Comparison of ENCODE assay signal across 22 mouse cellular contexts in the genomic region with DNA sequence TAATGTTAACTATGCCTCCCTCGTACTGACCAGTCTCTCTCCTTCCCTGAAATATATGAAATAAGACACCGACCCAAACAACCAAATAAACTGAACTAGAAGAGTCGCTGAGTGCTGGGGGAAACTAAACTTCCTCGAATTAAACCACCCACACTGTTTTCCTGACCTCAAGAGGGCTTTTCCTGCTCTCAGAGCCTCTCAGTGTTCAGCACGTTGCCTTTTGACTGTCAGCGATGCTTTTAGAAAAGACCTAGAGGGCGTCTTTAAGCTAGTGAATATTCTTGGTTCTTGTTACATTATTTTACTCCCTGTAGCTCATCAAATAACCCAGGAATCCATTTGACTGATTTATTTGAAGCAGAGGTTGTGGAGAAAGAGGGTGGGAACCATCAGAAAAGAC.
DNase-seq lines count a peak whose midpoint lies in the region; ATAC-seq and TF ChIP-seq lines count a peak whose summit lies in the region.
"Had no signal": no experiment of that assay in that cellular context is flagged by ENCODE, and none has a peak within 500 bp of the region (broad histone marks: within the 10 kb centered on the region; RNA-seq: fewer than 3 reads in every experiment).

No protein-coding gene starts in this region.

- H3K27me3 ChIP-seq in heart, embryonic 14.5 days (ENCODE audit: control insufficient read depth, insufficient read depth, low read length): no peaks in the 10 kb centered on the region
- no peaks in the 10 kb centered on the region for H3K27me3 ChIP-seq in lung, postnatal 0 days (replicated peaks; ENCODE audit: insufficient read depth, low read length)
- no peaks in the 10 kb centered on the region for H3K27me3 ChIP-seq in forebrain, embryonic 14.5 days (replicated peaks; ENCODE audit: control insufficient read depth, insufficient read depth, low read length)
- H3K27me3 ChIP-seq: neural tube, embryonic 12.5 days had no signal

- H3K36me3 ChIP-seq in heart, embryonic 14.5 days (ENCODE audit: control insufficient read depth, insufficient read depth, low read length): no peaks in the 10 kb centered on the region
- H3K36me3 ChIP-seq in lung, postnatal 0 days (ENCODE audit: insufficient read depth, low read length): no peaks in the 10 kb centered on the region
- no peaks in the 10 kb centered on the region for H3K36me3 ChIP-seq in forebrain, embryonic 14.5 days (ENCODE audit: control insufficient read depth, insufficient read depth, low read length)
- H3K36me3 ChIP-seq: limb, embryonic 10.5 days; neural tube, embryonic 12.5 days had no signal

- peaks cover 2 to 7% of the 10 kb centered on the region in 2 experiments for H3K4me1 ChIP-seq in heart, embryonic 14.5 days (ENCODE audit: control insufficient read depth in 2 of 2, insufficient read depth in 2 of 2, low read length in 2 of 2)
- H3K4me1 ChIP-seq in lung, postnatal 0 days (ENCODE audit: insufficient read depth, low read depth, low read length): no peaks in the 10 kb centered on the region
- H3K4me1 ChIP-seq in forebrain, embryonic 14.5 days (ENCODE audit: control insufficient read depth, insufficient read depth, low read length): no peaks in the 10 kb centered on the region
- H3K4me1 ChIP-seq: limb, embryonic 10.5 days; neural tube, embryonic 12.5 days had no signal

- 0 out of 2 replicates have a peak overlapping the region, but pooled peaks have one; percentile 17 for H3K4me2 ChIP-seq in heart, embryonic 14.5 days (ENCODE audit: low read length)
- H3K4me2 ChIP-seq in lung, postnatal 0 days (replicated peaks; ENCODE audit: low read depth, low read length): peak overlapping the region; percentile 22
- H3K4me2 ChIP-seq in forebrain, embryonic 14.5 days (ENCODE audit: low read length): no peak overlapping the region
- H3K4me2 ChIP-seq: liver, embryonic 11.5 days; neural tube, embryonic 12.5 days had no signal

- TF ChIP-seq CTCF in lung, postnatal 0 days (IDR thresholded peaks at IDR 0.05): no peak
- no peak for TF ChIP-seq CTCF in brain, embryonic 14.5 days (IDR thresholded peaks at IDR 0.05; ENCODE audit: borderline replicate concordance, extremely low read depth, insufficient read depth, insufficient read length)

- DNase-seq in heart, postnatal 25 days (ENCODE audit: low spot score): no peak
- DNase-seq in lung, postnatal 0 days (ENCODE audit: low spot score): peak; percentile 25
- DNase-seq in lung, postnatal 4 days: no peak
- peak; percentile 2 for DNase-seq in brain, embryonic 14.5 days (ENCODE audit: low read depth)
- DNase-seq in naive thymus-derived CD4-positive, alpha-beta T cell, adult 2 months (ENCODE audit: low read depth): peak; percentile 12
- no peak for DNase-seq in retina, embryonic 14.5 days (ENCODE audit: low spot score)
- DNase-seq in forebrain, embryonic 14.5 days (ENCODE audit: low spot score): no peak
- DNase-seq: adrenal gland, adult 2 months; cerebellum, adult 11 months; cerebellum, postnatal 36 days; gastrocnemius, adult 2 months; heart, adult 2 months; kidney, adult 11 months; kidney, postnatal 10 days; thymus, postnatal 4 days had no signal

- intact Hi-C loops in heart, postnatal 25 days (cut with DNase I): no loop called here

- no peak for ATAC-seq in heart, embryonic 14.5 days (ENCODE audit: insufficient number of reproducible peaks, insufficient read depth, low FRiP score, low read depth)
- no peak for ATAC-seq in lung, postnatal 0 days
- ATAC-seq in forebrain, embryonic 14.5 days: no peak
- ATAC-seq: hindbrain, postnatal 0 days had no signal

- TF ChIP-seq POLR2A in brain, embryonic 14.5 days (IDR thresholded peaks at IDR 0.05; ENCODE audit: borderline replicate concordance, extremely low read depth, insufficient read depth, insufficient read length, poor library complexity, severe bottlenecking): no peak

- no peak overlapping the region for H3K27ac ChIP-seq in heart, embryonic 14.5 days (replicated peaks in 1 of 2; ENCODE audit: control insufficient read depth in 1 of 2, insufficient read depth in 1 of 2, low read depth in 2 of 2, low read length in 2 of 2)
- H3K27ac ChIP-seq in lung, postnatal 0 days (ENCODE audit: low read length): no peak overlapping the region
- H3K27ac ChIP-seq in forebrain, embryonic 14.5 days (ENCODE audit: low read depth, low read length): no peak overlapping the region
- H3K27ac ChIP-seq: gastrocnemius, adult 2 months; heart, adult 2 months; hindbrain, postnatal 0 days; left cerebral cortex, adult 2 months; limb, embryonic 10.5 days; macrophage; neural tube, embryonic 12.5 days had no signal

- 31% methylated on average over 7 of the region's 7 CpGs for WGBS in heart, embryonic 14.5 days
- WGBS in lung, postnatal 0 days: 14% methylated on average over 7 of the region's 7 CpGs
- WGBS in forebrain, embryonic 14.5 days: 40% methylated on average over 7 of the region's 7 CpGs

- no peak overlapping the region for H3K4me3 ChIP-seq in heart, embryonic 14.5 days (ENCODE audit: control insufficient read depth in 1 of 2, insufficient read depth in 1 of 2, low read depth in 1 of 2, low read length in 2 of 2)
- no peak overlapping the region for H3K4me3 ChIP-seq in lung, postnatal 0 days (ENCODE audit: low read depth, low read length)
- H3K4me3 ChIP-seq in forebrain, embryonic 14.5 days (ENCODE audit: low read depth, low read length): no peak overlapping the region
- H3K4me3 ChIP-seq: gastrocnemius, adult 2 months; heart, adult 2 months; left cerebral cortex, adult 2 months; limb, embryonic 10.5 days; neural tube, embryonic 12.5 days had no signal

- no peak overlapping the region for H3K9ac ChIP-seq in heart, embryonic 14.5 days (ENCODE audit: low read length)
- H3K9ac ChIP-seq in lung, postnatal 0 days (replicated peaks; ENCODE audit: low read depth): no peak overlapping the region
- H3K9ac ChIP-seq in forebrain, embryonic 14.5 days (ENCODE audit: low read length): no peak overlapping the region
- H3K9ac ChIP-seq: neural tube, embryonic 12.5 days had no signal

- no peaks in the 10 kb centered on the region for H3K9me3 ChIP-seq in heart, embryonic 14.5 days (ENCODE audit: control insufficient read depth, low read length)
- no peaks in the 10 kb centered on the region for H3K9me3 ChIP-seq in lung, postnatal 0 days (ENCODE audit: low read length)
- H3K9me3 ChIP-seq in forebrain, embryonic 14.5 days (replicated peaks; ENCODE audit: control insufficient read depth, low read length): no peaks in the 10 kb centered on the region
- H3K9me3 ChIP-seq: limb, embryonic 10.5 days; neural tube, embryonic 12.5 days had no signal

- no peak for TF ChIP-seq EP300 in lung, postnatal 0 days (IDR thresholded peaks at IDR 0.05)

Comparison
In these comparisons a context has a peak if more than half of its experiments do, and no peak if none do; other contexts are left out.
1. DNase-seq: peak in lung, postnatal 0 days (single experiment), brain, embryonic 14.5 days (single experiment) and naive thymus-derived CD4-positive, alpha-beta T cell, adult 2 months (single experiment); none in heart, postnatal 25 days (single experiment), lung, postnatal 4 days (0 of 2), retina, embryonic 14.5 days (single experiment) and forebrain, embryonic 14.5 days (single experiment).